Mouse (Mus musculus): ENCODE data around the gene Olfr792. TPM values are rescaled to one million over a fixed set of nuclear protein-coding genes. Genes with fewer than 3 reads are reported as not detected.

Olfr792 gene
- polyA plus RNA-seq (2014; fragmentation: Nextera tagmentation; extraction: Ambion mirVana): not detected in 2 replicates

GRCm38 (mm10) chr10:129538862-129539261 lies at the start of gene Olfr792:
Gene Olfr792 (plus strand): TSS chr10:129539162.
- no peaks in the 10 kb centered on the region for H3K36me3 ChIP-seq (ENCODE audit: control insufficient read depth, insufficient read depth, low read length)
- H3K27ac ChIP-seq (replicated peaks in 1 of 2; ENCODE audit: control insufficient read depth in 1 of 2, insufficient read depth in 1 of 2, low read depth in 2 of 2, low read length in 2 of 2): no peak within 1 kb of the TSS
- H3K27me3 ChIP-seq (ENCODE audit: control insufficient read depth, insufficient read depth, low read length): no peaks in the 10 kb centered on the region
- H3K9ac ChIP-seq (ENCODE audit: low read length): no peak within 1 kb of the TSS
- H3K9me3 ChIP-seq (ENCODE audit: control insufficient read depth, low read length): peaks cover 7% of the 10 kb centered on the region; the same call in 1 of the 2 replicates
- H3K4me3 ChIP-seq (ENCODE audit: control insufficient read depth in 1 of 2, insufficient read depth in 1 of 2, low read depth in 1 of 2, low read length in 2 of 2): no peak within 1 kb of the TSS
- no peak for ATAC-seq (ENCODE audit: insufficient number of reproducible peaks, insufficient read depth, low FRiP score, low read depth)
- H3K4me1 ChIP-seq (ENCODE audit: control insufficient read depth in 2 of 2, insufficient read depth in 2 of 2, low read length in 2 of 2): no peaks in the 10 kb centered on the region
- H3K4me2 ChIP-seq (ENCODE audit: low read length): no peak within 1 kb of the TSS
- 78% methylated on average over 1 of the region's 1 CpGs for WGBS

- Histone ChIP-seq H3K27me3 (ENCODE audit: control insufficient read depth, insufficient read depth, low read length) (no peaks in the 10 kb centered on the region), H3K4me1 (ENCODE audit: control insufficient read depth in 2 of 2, insufficient read depth in 2 of 2, low read length in 2 of 2) (no peaks in the 10 kb centered on the region), H3K4me3 (ENCODE audit: control insufficient read depth in 1 of 2, insufficient read depth in 1 of 2, low read depth in 1 of 2, low read length in 2 of 2) (no peak overlapping the region), H3K4me2 (ENCODE audit: low read length) (no peak overlapping the region), H3K9me3 (ENCODE audit: control insufficient read depth, low read length) (no peaks in the 10 kb centered on the region), H3K27ac (replicated peaks in 1 of 2; ENCODE audit: control insufficient read depth in 1 of 2, insufficient read depth in 1 of 2, low read depth in 2 of 2, low read length in 2 of 2) (no peak overlapping the region), H3K36me3 (ENCODE audit: control insufficient read depth, insufficient read depth, low read length) (no peaks in the 10 kb centered on the region), H3K9ac (ENCODE audit: low read length) (no peak overlapping the region)
- no peak for ATAC-seq (ENCODE audit: insufficient number of reproducible peaks, insufficient read depth, low FRiP score, low read depth)
- 63% methylated on average over 2 of the region's 2 CpGs for WGBS
These were observed 48.9 kb upstream of the Olfr792 start for GRCm38 (mm10) chr10:129490101-129490500.

GRCm38 (mm10) chr10:129498192-129498591 lies 40.8 kb upstream of the Olfr792 start, which contains the start of gene Olfr790:
Gene Olfr790 (plus strand): TSS chr10:129498492.
- ATAC-seq (ENCODE audit: insufficient number of reproducible peaks, insufficient read depth, low FRiP score, low read depth): no peak
- no peaks in the 10 kb centered on the region for H3K27me3 ChIP-seq (ENCODE audit: control insufficient read depth, insufficient read depth, low read length)
- H3K4me3 ChIP-seq (ENCODE audit: control insufficient read depth in 1 of 2, insufficient read depth in 1 of 2, low read depth in 1 of 2, low read length in 2 of 2): no peak within 1 kb of the TSS
- H3K4me1 ChIP-seq (ENCODE audit: control insufficient read depth in 2 of 2, insufficient read depth in 2 of 2, low read length in 2 of 2): no peaks in the 10 kb centered on the region
- H3K9me3 ChIP-seq (ENCODE audit: control insufficient read depth, low read length): no peaks in the 10 kb centered on the region
- H3K4me2 ChIP-seq (ENCODE audit: low read length): no peak within 1 kb of the TSS
- H3K36me3 ChIP-seq (ENCODE audit: control insufficient read depth, insufficient read depth, low read length): no peaks in the 10 kb centered on the region
- H3K9ac ChIP-seq (ENCODE audit: low read length): no peak within 1 kb of the TSS
- no peak within 1 kb of the TSS for H3K27ac ChIP-seq (replicated peaks in 1 of 2; ENCODE audit: control insufficient read depth in 1 of 2, insufficient read depth in 1 of 2, low read depth in 2 of 2, low read length in 2 of 2)

GRCm38 (mm10) chr10:129521492-129521891 lies 17.5 kb upstream of the Olfr792 start, which contains the start of gene Olfr791:
Gene Olfr791 (plus strand): TSS chr10:129521792.
- H3K4me3 ChIP-seq (ENCODE audit: control insufficient read depth in 1 of 2, insufficient read depth in 1 of 2, low read depth in 1 of 2, low read length in 2 of 2): no peak within 1 kb of the TSS
- no peaks in the 10 kb centered on the region for H3K36me3 ChIP-seq (ENCODE audit: control insufficient read depth, insufficient read depth, low read length)
- no peak within 1 kb of the TSS for H3K9ac ChIP-seq (ENCODE audit: low read length)
- WGBS: 63% methylated on average over 3 of the region's 3 CpGs
- H3K4me2 ChIP-seq (ENCODE audit: low read length): no peak within 1 kb of the TSS
- H3K9me3 ChIP-seq (ENCODE audit: control insufficient read depth, low read length): no peaks in the 10 kb centered on the region
- no peaks in the 10 kb centered on the region for H3K27me3 ChIP-seq (ENCODE audit: control insufficient read depth, insufficient read depth, low read length)
- H3K27ac ChIP-seq (replicated peaks in 1 of 2; ENCODE audit: control insufficient read depth in 1 of 2, insufficient read depth in 1 of 2, low read depth in 2 of 2, low read length in 2 of 2): no peak within 1 kb of the TSS
- no peak for ATAC-seq (ENCODE audit: insufficient number of reproducible peaks, insufficient read depth, low FRiP score, low read depth)
- H3K4me1 ChIP-seq (ENCODE audit: control insufficient read depth in 2 of 2, insufficient read depth in 2 of 2, low read length in 2 of 2): no peaks in the 10 kb centered on the region

- Histone ChIP-seq H3K9me3 (ENCODE audit: control insufficient read depth, low read length) (peaks cover 5% of the 10 kb centered on the region), H3K4me1 (ENCODE audit: control insufficient read depth in 2 of 2, insufficient read depth in 2 of 2, low read length in 2 of 2) (no peaks in the 10 kb centered on the region), H3K27ac (replicated peaks in 1 of 2; ENCODE audit: control insufficient read depth in 1 of 2, insufficient read depth in 1 of 2, low read depth in 2 of 2, low read length in 2 of 2) (no peak overlapping the region), H3K9ac (ENCODE audit: low read length) (no peak overlapping the region), H3K27me3 (ENCODE audit: control insufficient read depth, insufficient read depth, low read length) (no peaks in the 10 kb centered on the region), H3K36me3 (ENCODE audit: control insufficient read depth, insufficient read depth, low read length) (no peaks in the 10 kb centered on the region), H3K4me3 (ENCODE audit: control insufficient read depth in 1 of 2, insufficient read depth in 1 of 2, low read depth in 1 of 2, low read length in 2 of 2) (no peak overlapping the region), H3K4me2 (ENCODE audit: low read length) (no peak overlapping the region)
- whole genome bisulfite sequencing: 22% methylated on average over 1 of the region's 1 CpGs
- no peak for ATAC-seq (ENCODE audit: insufficient number of reproducible peaks, insufficient read depth, low FRiP score, low read depth)
These were observed 10.4 kb downstream of the Olfr792 start for GRCm38 (mm10) chr10:129549354-129549753.

GRCm38 (mm10) chr10:129567355-129567754 lies 28.4 kb downstream of the Olfr792 start, which contains the start of gene Olfr794:
Gene Olfr794 (plus strand): TSS chr10:129567655.
- 70% methylated on average over 2 of the region's 2 CpGs for WGBS
- no peak for ATAC-seq (ENCODE audit: insufficient number of reproducible peaks, insufficient read depth, low FRiP score, low read depth)
- no peaks in the 10 kb centered on the region for H3K36me3 ChIP-seq (ENCODE audit: control insufficient read depth, insufficient read depth, low read length)
- H3K9me3 ChIP-seq (ENCODE audit: control insufficient read depth, low read length): no peaks in the 10 kb centered on the region
- no peak within 1 kb of the TSS for H3K4me2 ChIP-seq (ENCODE audit: low read length)
- no peak within 1 kb of the TSS for H3K4me3 ChIP-seq (ENCODE audit: control insufficient read depth in 1 of 2, insufficient read depth in 1 of 2, low read depth in 1 of 2, low read length in 2 of 2)
- H3K27me3 ChIP-seq (ENCODE audit: control insufficient read depth, insufficient read depth, low read length): no peaks in the 10 kb centered on the region
- no peaks in the 10 kb centered on the region for H3K4me1 ChIP-seq (ENCODE audit: control insufficient read depth in 2 of 2, insufficient read depth in 2 of 2, low read length in 2 of 2)
- H3K27ac ChIP-seq (replicated peaks in 1 of 2; ENCODE audit: control insufficient read depth in 1 of 2, insufficient read depth in 1 of 2, low read depth in 2 of 2, low read length in 2 of 2): no peak within 1 kb of the TSS
- no peak within 1 kb of the TSS for H3K9ac ChIP-seq (ENCODE audit: low read length)

GRCm38 (mm10) chr10:129577066-129577465 lies 38.1 kb downstream of the Olfr792 start:
- H3K9me3 ChIP-seq (ENCODE audit: control insufficient read depth, low read length): no peaks in the 10 kb centered on the region
- no peak overlapping the region for H3K4me2 ChIP-seq (ENCODE audit: low read length)
- no peak overlapping the region for H3K9ac ChIP-seq (ENCODE audit: low read length)
- no peaks in the 10 kb centered on the region for H3K27me3 ChIP-seq (ENCODE audit: control insufficient read depth, insufficient read depth, low read length)
- WGBS: 71% methylated on average over 1 of the region's 1 CpGs
- no peaks in the 10 kb centered on the region for H3K4me1 ChIP-seq (ENCODE audit: control insufficient read depth in 2 of 2, insufficient read depth in 2 of 2, low read length in 2 of 2)
- no peaks in the 10 kb centered on the region for H3K36me3 ChIP-seq (ENCODE audit: control insufficient read depth, insufficient read depth, low read length)
- no peak for ATAC-seq (ENCODE audit: insufficient number of reproducible peaks, insufficient read depth, low FRiP score, low read depth)
- H3K27ac ChIP-seq (replicated peaks in 1 of 2; ENCODE audit: control insufficient read depth in 1 of 2, insufficient read depth in 1 of 2, low read depth in 2 of 2, low read length in 2 of 2): no peak overlapping the region
- no peak overlapping the region for H3K4me3 ChIP-seq (ENCODE audit: control insufficient read depth in 1 of 2, insufficient read depth in 1 of 2, low read depth in 1 of 2, low read length in 2 of 2)

Data from heart, embryonic 14.5 days (tissue).